Mouse (Mus musculus): ENCODE data around the gene Garnl3.

Gene Garnl3

DNA sequence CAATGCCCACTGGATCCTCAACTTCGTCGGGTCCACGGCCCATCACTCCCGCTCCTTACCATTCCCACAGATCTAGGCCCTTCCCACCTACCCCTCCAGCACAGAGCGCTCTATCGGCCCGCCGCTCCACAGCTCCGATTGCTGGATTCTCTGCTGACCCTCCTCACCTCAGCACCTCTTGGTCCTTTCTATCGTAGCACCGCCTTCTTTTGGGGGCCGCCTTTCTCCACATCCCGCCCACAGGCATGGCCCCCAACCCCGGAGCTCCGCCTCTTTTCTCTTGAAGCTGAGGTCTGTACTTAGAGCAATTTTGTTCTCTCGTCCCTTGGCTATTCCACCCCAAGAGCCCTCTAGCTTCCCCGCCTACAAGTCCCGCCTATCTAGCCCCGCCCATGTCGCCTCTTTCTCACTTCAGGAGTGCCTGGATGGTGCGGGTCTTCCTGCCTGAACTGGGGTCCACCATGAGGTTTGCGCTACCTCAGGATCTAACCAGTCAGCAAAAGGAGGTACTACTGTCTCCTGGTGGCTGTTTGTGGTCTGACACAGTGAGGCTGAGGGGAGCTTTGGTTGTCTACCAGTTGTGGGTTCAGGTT is at the start of gene Garnl3:
Gene Garnl3 (minus strand): TSS at position 155 of the 593 bp plus-strand sequence.
- WGBS: under 1% methylated on average over 22 of the region's 22 CpGs

DNA sequence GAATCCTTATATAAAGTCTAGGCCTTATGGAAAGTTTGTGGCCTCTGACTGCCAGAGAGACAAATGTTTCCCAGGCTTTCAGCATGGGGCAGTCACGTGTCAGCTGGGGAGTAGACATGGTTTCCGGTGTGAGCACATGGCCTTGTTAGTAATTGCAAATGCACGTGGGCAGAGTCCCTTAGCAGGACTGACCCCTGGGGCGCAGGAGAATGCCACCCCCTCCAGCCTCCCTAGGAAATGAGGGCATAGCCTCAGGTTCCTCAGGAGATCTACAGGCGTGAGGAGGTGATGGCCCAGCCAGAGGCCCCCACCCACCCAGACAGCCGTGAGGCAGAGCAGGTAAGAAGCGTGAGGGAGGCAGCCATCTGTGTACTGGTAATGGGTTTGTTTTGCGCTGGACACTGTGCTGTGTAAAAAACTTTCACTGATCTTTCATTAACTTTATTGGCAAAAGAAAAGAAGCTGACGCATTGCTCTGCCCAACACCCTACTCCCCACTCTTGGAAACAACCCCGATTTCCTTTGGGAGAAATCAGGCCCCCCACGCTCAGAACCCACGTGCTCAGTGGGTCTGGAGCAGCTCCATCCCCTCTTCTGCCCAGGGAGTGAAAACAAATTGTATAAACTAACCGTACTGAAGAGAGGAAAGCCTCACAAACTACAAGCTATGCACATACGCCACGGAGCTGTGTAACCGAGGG is 48.6 kb upstream of the Garnl3 start:
- WGBS: 36% methylated on average over 16 of the region's 16 CpGs

DNA sequence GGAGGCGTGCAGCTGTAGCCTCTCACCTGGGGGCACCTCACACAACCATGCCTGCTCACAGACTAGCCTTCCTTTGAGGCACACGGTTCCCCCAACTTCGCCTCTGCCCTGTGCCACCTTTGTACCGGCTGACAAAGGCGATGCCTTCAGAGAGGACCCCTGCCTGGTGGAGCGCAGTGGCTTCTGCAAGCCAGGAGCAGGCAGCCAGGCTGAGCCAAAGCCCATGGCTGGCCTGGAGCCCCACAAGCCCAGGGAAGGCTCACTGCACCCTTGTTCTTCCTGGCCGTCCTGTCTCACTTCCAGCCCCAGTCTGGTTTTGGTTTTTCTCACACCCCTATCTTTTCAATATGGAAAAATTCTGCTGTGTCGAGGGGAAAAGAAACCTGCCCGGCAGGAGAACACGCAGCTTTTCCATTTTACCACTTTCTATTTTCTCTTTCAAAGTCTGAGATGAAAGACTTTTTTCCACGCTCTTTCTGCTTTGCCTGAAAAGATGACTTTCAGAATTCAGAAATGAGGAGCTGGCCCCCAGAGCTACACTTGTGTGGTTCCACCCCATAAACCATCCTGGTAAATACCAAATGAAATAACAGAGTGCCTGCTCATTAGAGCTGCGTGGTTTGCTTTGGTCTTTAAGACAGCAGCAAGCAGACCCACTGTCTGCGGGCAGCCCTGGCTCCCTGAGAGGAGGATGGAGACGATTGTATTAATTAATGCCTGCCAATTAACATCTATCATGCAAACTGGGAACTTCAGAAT is 47.9 kb upstream of the Garnl3 start:
- WGBS: 60% methylated on average over 14 of the region's 14 CpGs

DNA sequence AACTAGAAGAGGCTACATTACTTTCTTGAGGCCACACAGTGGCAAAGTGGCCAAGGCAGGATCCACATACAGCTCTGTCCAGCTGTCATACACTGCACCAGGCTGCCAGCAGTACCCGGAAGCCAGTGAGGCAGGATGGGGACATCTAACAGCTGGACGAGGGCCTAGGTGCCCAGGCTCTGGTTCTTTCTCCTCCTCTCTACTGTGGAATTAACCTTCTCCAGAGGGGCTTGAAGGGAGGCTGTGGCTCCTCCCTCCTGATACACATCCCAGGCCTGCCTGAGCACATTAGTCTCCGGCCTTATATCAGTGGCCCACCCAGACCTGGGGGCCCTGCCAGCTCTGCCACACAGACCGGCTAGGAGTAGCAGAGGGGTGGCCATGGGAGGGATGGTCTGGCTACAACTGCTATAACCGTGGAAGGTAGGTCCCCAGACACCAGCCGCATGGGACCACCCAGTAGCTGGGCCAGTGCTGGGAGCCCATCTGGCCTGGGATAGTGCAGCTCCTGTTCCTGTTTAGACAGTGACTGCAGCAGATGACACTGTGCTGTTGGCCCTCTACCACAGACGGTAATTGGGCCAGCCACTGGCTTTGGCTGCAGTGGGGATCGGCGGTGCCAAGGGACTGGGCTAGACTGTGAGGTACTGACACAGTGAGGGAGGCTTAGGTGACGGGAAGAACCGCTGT is 46.9 kb upstream of the Garnl3 start:
- WGBS: 56% methylated on average over 11 of the region's 11 CpGs

DNA sequence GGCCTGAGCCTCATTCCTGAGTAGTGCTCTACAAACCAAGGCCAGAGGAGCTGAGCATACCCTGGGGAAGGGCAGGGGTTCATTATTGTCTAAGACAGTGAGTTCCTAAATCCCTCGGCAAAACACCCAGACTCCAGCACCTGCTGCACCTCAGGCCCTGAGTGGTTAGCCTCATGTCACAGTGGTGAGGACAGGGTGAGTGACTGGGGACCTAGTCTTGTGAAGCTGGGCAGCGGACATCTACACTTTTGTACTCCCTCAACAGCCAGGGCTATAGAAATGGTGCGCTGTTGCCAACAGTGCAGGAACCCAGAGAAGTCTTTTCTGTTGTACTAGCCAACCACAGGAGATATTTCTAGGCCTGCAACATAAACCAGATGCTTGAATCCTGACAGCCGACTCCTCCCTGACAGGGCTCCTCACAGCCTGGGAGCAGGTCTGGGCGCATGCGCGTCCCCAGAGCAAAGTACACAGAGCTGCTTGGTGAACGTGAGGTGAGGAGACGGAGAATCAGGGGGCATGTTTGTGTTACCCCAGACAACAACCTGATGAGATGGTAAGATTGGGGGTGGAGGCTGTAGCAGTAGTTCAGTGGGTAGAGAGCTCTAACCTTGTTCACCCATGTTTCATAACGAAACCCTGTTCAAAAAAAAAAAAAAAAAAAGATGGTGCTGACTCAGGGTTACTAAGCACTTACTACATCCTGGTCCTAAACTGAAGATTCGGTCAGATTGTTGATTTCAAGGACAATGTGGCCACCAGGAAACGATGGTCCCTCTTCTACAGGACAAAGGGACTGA is 46.2 kb upstream of the Garnl3 start:
- 74% methylated on average over 12 of the region's 12 CpGs for WGBS

DNA sequence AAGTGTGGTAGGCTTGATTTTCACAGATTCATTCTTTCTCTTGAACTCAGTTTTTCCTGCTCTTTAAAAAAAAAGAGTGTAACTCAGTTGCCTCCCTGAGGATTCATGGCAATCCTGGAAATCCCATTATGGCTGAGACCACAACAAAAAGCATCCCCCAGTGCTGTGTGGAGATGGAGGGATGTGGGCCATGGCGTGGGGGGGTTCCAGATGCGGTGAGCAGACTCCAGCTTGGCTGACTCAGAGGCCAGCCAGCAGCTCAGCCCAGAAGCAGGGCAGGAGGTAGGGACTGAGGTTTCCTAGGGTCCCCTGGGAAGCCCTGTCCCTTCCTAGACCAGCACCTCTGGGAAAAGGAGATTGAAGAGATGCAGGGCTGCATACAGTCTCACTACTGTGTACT is 45.5 kb upstream of the Garnl3 start:
- WGBS: 47% methylated on average over 2 of the region's 2 CpGs

DNA sequence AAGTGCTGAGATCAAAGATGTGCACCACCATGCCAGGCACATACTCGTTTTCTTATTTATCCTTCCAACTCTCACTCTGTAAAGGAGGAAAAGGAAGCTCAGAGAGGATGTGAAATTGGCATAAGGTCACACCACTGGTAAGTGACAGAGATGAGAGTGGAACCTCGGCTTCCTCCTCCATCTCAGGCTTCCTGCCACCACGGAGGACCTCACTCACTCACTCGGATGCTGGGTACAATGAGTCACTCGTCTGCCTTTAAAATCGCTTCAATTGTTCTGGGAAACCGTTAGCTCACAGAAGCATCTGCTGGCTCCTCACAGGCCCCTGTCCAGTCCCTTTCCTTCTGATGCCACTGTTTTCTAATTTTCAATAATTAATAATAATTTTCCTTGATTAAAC is 45.1 kb upstream of the Garnl3 start:
- WGBS: 36% methylated on average over 7 of the region's 7 CpGs

DNA sequence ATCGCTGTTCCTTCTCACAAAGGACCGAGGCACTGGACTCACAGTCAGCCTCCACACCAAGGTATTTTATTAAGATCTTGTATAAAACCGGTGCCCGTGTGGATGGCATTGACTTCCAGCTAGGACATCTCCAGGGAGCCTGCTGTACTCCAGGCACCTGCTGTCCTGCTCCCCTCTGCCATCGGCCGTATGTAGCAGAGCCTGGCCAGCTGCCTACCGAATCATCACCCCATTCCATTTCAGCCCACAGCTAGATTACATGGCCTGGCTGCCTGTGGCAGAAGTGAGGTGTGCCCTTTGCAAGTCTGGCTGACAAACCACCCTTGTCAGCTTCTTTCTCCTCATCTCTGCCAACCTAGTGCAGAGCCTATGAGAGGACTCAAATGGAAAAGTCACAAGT is 42.2 kb upstream of the Garnl3 start:
- 80% methylated on average over 7 of the region's 7 CpGs for WGBS

DNA sequence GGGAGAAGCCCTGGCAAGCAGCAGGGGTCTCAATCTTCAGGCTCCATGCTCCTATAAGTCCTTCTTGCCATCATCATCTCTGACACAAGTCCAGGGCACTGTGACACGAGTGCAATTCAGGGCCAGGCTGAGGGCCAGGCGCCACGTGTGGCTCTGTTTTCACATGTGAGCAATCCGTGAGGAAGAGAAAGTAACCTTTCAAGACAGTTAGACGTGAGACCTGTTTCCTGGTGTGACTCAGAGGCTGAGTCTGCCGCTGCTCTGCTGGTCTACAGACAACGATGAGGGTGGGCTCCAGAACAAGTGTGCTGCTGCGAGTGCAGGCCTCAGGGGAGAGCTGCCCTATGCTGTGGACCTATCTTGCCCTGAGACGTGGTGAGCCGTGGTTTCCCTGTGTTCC is 41.7 kb upstream of the Garnl3 start:
- 67% methylated on average over 10 of the region's 10 CpGs for WGBS

DNA sequence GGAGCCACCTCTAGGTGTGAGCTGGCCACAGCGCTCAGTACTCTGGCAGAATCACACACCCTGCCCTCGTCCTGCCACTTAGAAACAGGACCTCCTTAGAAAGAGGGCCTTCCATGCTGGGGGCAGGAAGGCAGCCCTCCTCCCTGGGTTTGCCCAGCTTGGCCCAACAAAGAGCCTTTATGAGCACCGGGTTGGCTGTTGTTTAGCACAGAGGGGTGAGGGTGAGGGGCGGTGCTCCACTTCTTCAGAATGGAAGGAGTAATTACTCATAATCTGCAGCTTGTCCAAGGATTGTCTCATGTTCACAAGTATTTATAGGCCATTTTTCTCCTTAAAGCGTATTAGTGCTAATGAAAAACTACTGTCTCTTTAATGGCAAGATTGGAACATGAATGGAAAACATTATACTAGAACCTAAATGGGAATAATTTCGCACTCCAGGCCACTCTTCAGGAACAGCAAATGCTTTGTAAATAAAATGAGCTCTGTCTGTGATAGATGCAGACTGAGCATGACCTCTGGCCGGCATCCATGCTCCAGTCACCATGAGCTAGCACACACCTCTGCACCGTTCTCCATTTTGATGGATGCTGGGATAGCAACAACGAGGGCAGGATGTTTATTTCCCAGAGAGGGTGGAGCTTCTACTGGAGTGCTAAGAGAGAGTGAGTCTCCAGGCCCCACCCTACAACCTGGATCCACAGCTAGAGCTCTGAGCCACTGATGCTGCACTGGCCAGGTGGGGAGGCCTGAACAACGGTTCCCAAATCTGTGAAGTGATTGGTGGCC is 39.5 kb upstream of the Garnl3 start:
- WGBS: 53% methylated on average over 10 of the region's 10 CpGs

DNA sequence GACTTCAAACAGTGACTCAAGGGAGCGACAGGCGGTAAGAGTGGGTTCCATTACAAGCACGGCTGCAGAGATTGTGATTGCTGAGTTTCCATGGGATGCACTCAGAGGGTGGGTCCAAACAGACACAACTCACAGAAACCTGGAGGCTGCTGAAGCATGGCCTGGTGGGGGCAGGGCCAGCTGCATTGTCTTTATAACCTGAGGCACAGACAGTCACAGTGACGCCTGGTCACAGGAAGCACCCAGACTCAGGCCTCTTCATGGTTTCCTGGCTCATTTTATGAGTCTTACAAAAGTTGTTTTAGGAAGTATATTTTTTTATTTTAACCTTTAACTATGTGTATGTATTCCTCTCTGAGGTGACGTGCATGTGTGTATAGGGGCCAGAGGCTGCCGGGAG is 38.0 kb upstream of the Garnl3 start:
- WGBS: 90% methylated on average over 6 of the region's 6 CpGs

DNA sequence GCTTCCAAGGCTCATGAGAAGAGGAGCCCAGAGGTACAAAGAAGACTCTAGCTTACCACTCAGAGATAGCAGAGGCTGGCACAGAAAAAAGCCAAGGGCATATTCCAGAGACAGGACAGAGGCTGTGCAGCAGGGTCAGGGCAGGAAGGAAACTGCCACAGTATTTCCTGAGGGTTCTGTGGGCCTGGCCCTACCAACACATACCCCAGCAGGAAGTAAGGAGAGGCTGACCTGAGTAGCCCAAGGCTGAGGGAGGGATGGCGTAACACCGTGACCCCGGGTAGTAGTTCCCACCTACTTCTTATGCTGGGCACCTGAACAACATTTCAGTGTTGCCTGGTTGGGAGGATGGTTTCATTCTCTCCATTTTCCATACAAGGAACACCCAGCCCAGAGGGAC is 35.6 kb upstream of the Garnl3 start:
- 90% methylated on average over 3 of the region's 3 CpGs for WGBS

DNA sequence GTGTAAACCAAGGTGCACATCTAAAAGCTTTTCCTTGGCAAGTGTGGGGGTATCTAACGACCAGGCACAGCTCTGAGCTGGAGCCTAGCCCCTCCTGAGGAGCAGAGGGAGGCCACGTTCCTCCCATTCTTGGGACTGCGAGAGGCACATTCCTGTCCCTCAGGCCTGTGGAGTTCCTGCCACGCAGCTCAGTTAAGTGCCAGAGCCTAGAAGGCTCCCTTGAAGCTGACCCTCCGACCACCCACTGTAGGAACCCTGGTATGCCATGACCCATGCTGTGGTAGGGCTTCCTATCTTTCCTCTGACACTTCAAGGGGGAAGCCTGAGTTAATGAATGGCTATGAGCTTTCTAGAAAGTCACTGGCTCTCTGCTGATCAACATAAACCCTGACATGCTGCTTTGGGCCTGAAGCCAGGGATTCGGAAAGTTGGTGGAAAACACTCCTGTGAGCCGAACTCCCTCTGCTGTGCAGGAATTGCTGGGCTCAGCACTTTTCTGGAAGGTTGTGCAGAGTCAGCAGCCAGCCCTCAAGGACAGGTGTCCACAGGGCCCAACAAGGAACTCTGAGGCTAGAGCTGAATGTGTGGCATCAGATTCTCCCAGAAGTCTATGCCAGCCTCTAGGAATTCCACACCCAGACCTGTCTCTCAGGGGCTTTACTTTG is 34.4 kb upstream of the Garnl3 start:
- WGBS: 63% methylated on average over 7 of the region's 7 CpGs

DNA sequence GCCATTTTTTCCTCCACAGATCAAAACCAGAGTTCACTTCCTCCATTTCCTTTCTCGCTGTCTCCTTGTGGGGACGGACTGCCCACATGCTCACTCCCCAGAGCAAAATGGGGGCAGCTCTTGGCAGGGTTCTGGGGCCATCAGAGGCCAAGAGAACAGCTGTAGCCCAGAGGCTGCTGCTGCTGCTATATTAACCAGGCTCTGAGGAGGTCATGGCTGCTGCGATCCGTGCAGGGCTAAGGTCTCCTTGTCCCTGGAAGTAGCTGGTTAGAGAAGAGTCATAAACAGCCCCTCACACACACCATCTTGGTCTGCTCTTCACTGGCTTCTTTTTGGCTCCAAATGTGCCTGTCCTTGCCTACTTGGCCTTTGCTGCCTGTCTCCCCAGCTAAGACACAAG is 33.8 kb upstream of the Garnl3 start:
- 58% methylated on average over 4 of the region's 4 CpGs for WGBS

DNA sequence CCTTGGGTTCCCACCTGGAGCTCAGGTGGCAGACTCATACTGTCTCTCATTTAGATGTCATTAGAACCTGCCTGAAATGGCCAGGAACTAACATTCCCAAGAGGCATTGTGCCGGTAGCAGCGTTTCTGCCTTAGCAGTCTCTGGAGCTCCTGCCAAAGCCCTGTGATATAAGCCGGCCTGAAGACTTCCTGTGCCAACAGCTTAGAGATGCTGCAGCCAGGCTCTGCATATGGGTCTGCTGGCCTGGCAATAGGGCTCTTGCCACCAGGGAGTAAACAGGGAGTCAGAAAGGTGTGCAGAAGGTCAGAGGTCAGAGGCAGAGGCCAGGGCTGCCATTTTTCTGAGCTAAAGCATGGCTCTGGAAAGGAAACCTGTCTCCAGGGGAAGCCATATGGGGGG is 33.2 kb upstream of the Garnl3 start:
- WGBS: 37% methylated on average over 3 of the region's 3 CpGs

DNA sequence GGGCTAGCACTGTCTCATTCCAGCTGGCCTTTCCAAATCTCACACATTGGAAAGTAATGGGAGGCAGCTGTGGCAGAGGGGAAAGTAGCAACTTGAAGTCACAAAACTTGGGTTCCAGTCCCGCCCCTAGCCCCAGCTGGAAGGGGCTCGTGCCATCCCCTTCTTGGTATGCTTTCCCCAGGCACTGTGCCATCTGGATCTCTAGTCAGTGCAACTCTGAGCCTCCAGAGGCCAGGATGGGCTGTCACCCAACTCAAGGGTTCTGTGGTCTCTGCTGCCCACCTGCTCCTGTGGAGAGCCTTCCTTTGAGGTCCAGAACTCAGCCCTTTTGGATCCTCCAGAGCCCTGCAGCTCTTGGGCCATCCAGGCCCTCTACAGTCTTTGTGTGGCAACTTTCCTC is 30.7 kb upstream of the Garnl3 start:
- WGBS: 59% methylated on average over 2 of the region's 2 CpGs

DNA sequence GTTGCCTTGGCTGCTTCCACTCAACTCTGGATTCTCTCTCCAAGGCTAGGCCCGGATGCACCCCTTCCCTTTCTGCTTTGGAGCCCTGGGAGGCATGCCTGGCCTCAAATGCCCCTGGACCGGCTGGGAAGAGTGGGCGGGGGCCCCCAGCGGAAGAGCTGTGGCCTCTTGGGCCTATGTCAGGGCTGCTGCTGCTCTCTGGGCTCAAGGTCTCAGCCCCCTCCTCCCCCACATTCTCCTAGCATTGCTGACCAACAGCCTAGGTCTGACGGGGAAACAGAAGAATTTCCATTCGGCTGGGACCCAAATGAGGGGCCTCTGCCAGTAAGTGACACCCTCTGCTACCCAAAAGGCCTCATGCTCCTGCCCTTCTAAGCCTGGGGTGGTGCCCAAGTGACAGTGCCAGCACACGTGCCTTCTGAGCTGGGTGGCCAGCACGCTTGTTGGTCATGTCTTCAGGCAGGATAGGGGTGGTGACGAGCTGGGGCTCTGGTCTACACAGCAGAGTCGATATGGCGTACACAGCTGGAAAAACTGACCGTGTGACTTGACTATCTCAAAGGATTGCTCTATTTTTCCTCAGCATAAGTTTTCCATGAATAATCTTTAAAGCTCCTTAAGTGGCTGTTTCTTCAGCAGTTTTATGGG is 29.0 kb upstream of the Garnl3 start:
- WGBS: 67% methylated on average over 12 of the region's 12 CpGs

DNA sequence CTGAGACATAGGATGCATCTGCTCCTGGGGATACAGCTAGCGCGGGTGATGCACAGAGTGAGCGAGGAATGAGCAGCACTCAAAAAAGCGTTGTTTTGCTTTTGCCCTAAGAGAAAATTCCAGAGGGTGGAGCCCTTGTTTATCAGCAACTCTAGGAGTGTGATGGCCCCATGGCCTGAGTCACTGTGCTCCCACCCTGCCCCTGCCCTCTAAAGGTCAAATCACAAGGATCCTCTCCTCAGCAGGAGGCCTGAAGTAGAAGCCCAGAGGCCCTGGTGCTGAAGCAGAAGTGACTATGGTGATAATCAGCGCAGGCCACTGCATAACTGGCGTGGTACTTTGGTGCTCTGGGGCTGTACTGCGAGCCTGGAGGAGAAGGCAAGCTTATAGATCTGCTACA is 28.1 kb upstream of the Garnl3 start:
- WGBS: 83% methylated on average over 7 of the region's 7 CpGs

DNA sequence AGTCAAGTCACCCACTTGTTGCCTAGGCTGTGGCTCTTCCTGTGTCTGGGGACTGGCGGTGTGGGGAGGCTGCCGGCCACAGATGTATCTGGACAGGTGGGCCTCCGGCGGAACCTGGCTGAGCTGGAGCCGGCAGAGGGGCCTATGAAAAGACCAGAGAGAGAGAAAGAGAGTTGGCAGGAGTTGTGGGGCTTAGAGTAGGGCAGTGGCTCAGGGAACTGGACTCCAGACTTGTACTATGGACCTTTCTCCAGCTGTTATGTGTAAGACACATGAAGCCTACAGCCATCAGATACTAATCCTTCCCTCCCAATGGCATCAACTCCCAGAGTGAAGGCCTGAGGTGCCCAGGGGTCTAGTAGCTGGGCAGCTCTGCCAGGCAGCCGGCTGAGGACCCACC is 27.4 kb upstream of the Garnl3 start:
- 73% methylated on average over 6 of the region's 6 CpGs for WGBS

DNA sequence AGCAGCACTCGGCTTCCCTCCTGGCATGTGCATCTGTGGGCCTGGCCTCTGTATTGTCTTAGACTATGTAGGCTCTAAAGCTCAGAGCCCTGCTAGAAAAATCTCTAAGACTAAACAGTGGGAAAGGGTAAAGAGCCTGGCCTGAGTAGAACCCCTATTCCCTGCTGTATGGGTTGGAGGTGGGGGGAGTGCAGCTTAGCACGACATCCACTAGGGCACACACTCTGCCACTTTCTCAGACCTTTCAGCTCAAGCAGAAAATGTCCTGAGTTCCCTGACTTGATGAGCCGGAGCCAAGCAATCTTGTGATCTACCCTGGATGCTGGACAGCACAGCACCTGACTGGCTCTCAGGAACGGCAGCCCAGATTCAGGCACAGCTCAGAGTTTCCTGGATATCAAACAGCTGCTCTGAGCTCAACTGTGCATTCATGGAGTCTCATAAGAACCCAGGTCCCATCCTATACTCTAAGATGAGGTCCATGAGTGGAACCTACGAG is 24.9 kb upstream of the Garnl3 start:
- WGBS: 67% methylated on average over 5 of the region's 5 CpGs
